Mouse (Mus musculus): ENCODE data around the gene Pitpnc1. TPM values are rescaled to one million over a fixed set of nuclear protein-coding genes. Genes with fewer than 3 reads are reported as not detected.

Pitpnc1 gene
- polyA plus RNA-seq, 1 experiment from 2014 or later: 26.8 TPM

GRCm38 (mm10) chr11:107397326-107397998 is 73.0 kb downstream of the Pitpnc1 start:
- no peaks in the 10 kb centered on the region for H3K9me3 ChIP-seq (ENCODE audit: control insufficient read depth, low read length)
- DNase-seq (ENCODE audit: low spot score) (no peak), ATAC-seq (ENCODE audit: low FRiP score) (no peak)
- H3K9ac ChIP-seq (ENCODE audit: low read depth, low read length): no peak overlapping the region
- H3K4me2 ChIP-seq (replicated peaks; ENCODE audit: low read depth, low read length): no peak overlapping the region
- no peaks in the 10 kb centered on the region for H3K4me1 ChIP-seq (replicated peaks; ENCODE audit: control insufficient read depth, insufficient read depth, low read length)
- H3K27ac ChIP-seq (ENCODE audit: low read depth, low read length): no peak overlapping the region
- H3K36me3 ChIP-seq (ENCODE audit: control insufficient read depth, insufficient read depth, low read length): no peaks in the 10 kb centered on the region
- H3K27me3 ChIP-seq (ENCODE audit: control insufficient read depth, insufficient read depth, low read length): no peaks in the 10 kb centered on the region
- H3K4me3 ChIP-seq (ENCODE audit: low read depth, low read length): no peak overlapping the region
- WGBS: 88% methylated on average over 10 of the region's 10 CpGs

DNA sequence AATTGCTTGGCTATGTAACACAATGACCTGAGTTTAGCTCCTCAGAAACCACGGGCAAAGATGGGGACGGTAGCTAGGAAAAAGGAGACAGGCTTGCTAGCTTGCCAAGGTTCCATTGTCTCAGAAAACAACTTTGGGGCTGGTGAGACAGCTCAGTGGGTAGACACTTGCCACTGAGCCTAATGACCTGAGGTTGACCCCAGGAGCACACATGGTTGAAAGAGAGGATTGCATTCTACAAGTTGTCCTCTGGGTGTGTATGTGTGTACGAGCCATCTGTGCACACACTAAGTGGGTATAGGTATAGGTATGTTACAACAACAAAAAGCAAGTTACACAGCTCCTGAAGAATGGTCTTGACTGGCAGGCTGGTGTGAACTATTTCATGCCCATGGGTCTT is 76.3 kb downstream of the Pitpnc1 start:
- H3K27ac ChIP-seq (ENCODE audit: low read depth, low read length): no peak overlapping the region
- H3K9ac ChIP-seq (ENCODE audit: low read depth, low read length): no peak overlapping the region
- WGBS: 86% methylated on average over 3 of the region's 3 CpGs
- peaks cover 3% of the 10 kb centered on the region; the same call in 1 of the 2 replicates for H3K4me1 ChIP-seq (replicated peaks; ENCODE audit: control insufficient read depth, insufficient read depth, low read length)
- H3K4me3 ChIP-seq (ENCODE audit: low read depth, low read length): no peak overlapping the region
- DNase-seq (ENCODE audit: low spot score): no peak
- no peak overlapping the region for H3K4me2 ChIP-seq (replicated peaks; ENCODE audit: low read depth, low read length)
- H3K36me3 ChIP-seq (ENCODE audit: control insufficient read depth, insufficient read depth, low read length): no peaks in the 10 kb centered on the region; the same call in 1 of the 2 replicates
- no peaks in the 10 kb centered on the region for H3K27me3 ChIP-seq (ENCODE audit: control insufficient read depth, insufficient read depth, low read length)
- no peaks in the 10 kb centered on the region for H3K9me3 ChIP-seq (ENCODE audit: control insufficient read depth, low read length)
- no peak for ATAC-seq (ENCODE audit: low FRiP score)

- WGBS: 85% methylated on average over 12 of the region's 12 CpGs
- no peak overlapping the region for H3K4me2 ChIP-seq (replicated peaks; ENCODE audit: low read depth, low read length)
- H3K27ac ChIP-seq (ENCODE audit: low read depth, low read length): no peak overlapping the region
- no peak overlapping the region for H3K4me3 ChIP-seq (ENCODE audit: low read depth, low read length)
- DNase-seq (ENCODE audit: low spot score): no peak
- ATAC-seq (ENCODE audit: low FRiP score): no peak
- H3K36me3 ChIP-seq (ENCODE audit: control insufficient read depth, insufficient read depth, low read length): no peaks in the 10 kb centered on the region; the same call in 1 of the 2 replicates
- H3K9ac ChIP-seq (ENCODE audit: low read depth, low read length): no peak overlapping the region
- H3K27me3 ChIP-seq (ENCODE audit: control insufficient read depth, insufficient read depth, low read length): no peaks in the 10 kb centered on the region
- peaks cover 3% of the 10 kb centered on the region; the same call in 1 of the 2 replicates for H3K4me1 ChIP-seq (replicated peaks; ENCODE audit: control insufficient read depth, insufficient read depth, low read length)
- no peaks in the 10 kb centered on the region for H3K9me3 ChIP-seq (ENCODE audit: control insufficient read depth, low read length)
Observed at GRCm38 (mm10) chr11:107393828-107394165, 76.7 kb downstream of the Pitpnc1 start.

- Histone ChIP-seq H3K9me3 (ENCODE audit: control insufficient read depth, low read length) (no peaks in the 10 kb centered on the region), H3K9ac (ENCODE audit: low read depth, low read length) (no peak overlapping the region), H3K27me3 (ENCODE audit: control insufficient read depth, insufficient read depth, low read length) (no peaks in the 10 kb centered on the region), H3K4me2 (replicated peaks; ENCODE audit: low read depth, low read length) (no peak overlapping the region), H3K4me3 (ENCODE audit: low read depth, low read length) (no peak overlapping the region), H3K4me1 (replicated peaks; ENCODE audit: control insufficient read depth, insufficient read depth, low read length) (peaks cover 3% of the 10 kb centered on the region; the same call in 1 of the 2 replicates), H3K36me3 (ENCODE audit: control insufficient read depth, insufficient read depth, low read length) (no peaks in the 10 kb centered on the region; the same call in 1 of the 2 replicates), H3K27ac (ENCODE audit: low read depth, low read length) (no peak overlapping the region)
- 90% methylated on average over 7 of the region's 7 CpGs for WGBS
- ATAC-seq (ENCODE audit: low FRiP score): no peak
- no peak for DNase-seq (ENCODE audit: low spot score)
Observed at GRCm38 (mm10) chr11:107393154-107393827, 77.2 kb downstream of the Pitpnc1 start.

DNA sequence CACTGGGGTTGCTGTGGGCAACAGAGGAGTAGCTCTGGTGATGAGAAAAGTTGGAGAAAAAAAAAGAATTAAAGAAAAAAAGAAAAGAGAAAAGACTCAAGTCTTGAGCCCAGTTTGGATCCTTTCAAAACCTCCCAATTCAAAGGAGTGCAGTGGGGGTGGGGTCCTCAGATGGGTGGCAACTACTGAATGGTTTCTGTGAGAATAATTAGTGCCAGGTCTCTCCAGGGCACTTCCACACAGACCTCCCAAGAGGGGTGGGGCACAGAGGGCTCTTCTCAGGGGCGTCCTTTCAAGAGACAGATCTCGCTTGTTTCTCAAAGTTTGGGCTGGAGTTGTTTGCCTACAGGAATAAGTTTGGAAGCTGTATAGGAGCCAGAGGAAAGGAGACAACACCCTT is 80.0 kb downstream of the Pitpnc1 start:
- no peak overlapping the region for H3K4me2 ChIP-seq (replicated peaks; ENCODE audit: low read depth, low read length)
- no peak overlapping the region for H3K4me3 ChIP-seq (ENCODE audit: low read depth, low read length)
- H3K27me3 ChIP-seq (ENCODE audit: control insufficient read depth, insufficient read depth, low read length): no peaks in the 10 kb centered on the region
- peaks cover 3% of the 10 kb centered on the region; the same call in 1 of the 2 replicates for H3K4me1 ChIP-seq (replicated peaks; ENCODE audit: control insufficient read depth, insufficient read depth, low read length)
- WGBS: 23% methylated on average over 2 of the region's 2 CpGs
- no peak overlapping the region for H3K27ac ChIP-seq (ENCODE audit: low read depth, low read length)
- H3K9me3 ChIP-seq (ENCODE audit: control insufficient read depth, low read length): no peaks in the 10 kb centered on the region
- no peak overlapping the region for H3K9ac ChIP-seq (ENCODE audit: low read depth, low read length)
- ATAC-seq (ENCODE audit: low FRiP score) (no peak), DNase-seq (ENCODE audit: low spot score) (no peak)
- H3K36me3 ChIP-seq (ENCODE audit: control insufficient read depth, insufficient read depth, low read length): no peaks in the 10 kb centered on the region; the same call in 1 of the 2 replicates

DNA sequence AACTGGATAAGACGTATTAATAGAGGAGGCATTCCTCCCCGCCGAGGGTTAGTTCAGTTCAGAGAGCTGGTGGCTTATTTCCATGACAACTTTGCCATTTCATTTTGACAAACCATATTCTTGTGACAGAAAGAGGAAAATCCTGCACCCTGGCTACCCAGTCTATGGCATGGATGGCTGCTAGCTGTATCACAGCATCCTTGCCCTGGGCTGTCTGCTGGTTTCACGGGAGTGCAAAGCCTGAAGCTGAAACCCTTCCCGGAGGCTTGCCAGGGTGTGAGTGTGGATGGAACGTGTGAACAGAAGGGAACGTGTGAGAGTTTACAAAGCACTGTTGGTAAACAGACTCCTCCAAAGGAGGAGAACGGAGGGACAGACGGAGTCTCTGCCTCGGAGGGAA is 80.5 kb downstream of the Pitpnc1 start:
- Histone ChIP-seq H3K4me1 (replicated peaks; ENCODE audit: control insufficient read depth, insufficient read depth, low read length) (peaks cover 3% of the 10 kb centered on the region; the same call in 1 of the 2 replicates), H3K9me3 (ENCODE audit: control insufficient read depth, low read length) (no peaks in the 10 kb centered on the region), H3K9ac (ENCODE audit: low read depth, low read length) (no peak overlapping the region), H3K27ac (ENCODE audit: low read depth, low read length) (no peak overlapping the region), H3K4me3 (ENCODE audit: low read depth, low read length) (no peak overlapping the region), H3K36me3 (ENCODE audit: control insufficient read depth, insufficient read depth, low read length) (no peaks in the 10 kb centered on the region; the same call in 1 of the 2 replicates), H3K27me3 (ENCODE audit: control insufficient read depth, insufficient read depth, low read length) (no peaks in the 10 kb centered on the region), H3K4me2 (replicated peaks; ENCODE audit: low read depth, low read length) (no peak overlapping the region)
- WGBS: 68% methylated on average over 10 of the region's 10 CpGs
- DNase-seq (ENCODE audit: low spot score) (no peak), ATAC-seq (ENCODE audit: low FRiP score) (no peak)

DNA sequence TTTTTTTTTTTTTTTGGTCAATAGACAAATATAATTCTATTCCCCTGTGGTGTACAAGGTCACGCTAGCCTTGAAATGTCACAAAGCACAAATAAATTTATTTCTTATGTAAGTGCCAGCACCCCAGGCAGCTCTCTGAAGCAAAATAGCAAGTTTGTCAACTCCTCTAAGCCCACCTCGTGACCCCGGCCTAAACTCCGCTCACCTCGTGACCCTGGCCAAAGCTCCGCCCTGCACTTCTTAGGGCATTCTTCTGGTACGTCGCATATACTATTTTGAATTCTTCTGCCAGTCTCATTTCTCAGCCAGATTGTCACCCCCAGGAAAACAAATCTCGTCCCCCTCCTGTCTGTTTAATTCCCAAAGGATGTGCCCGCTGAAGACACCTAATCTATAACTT is 84.0 kb downstream of the Pitpnc1 start:
- ATAC-seq (ENCODE audit: low FRiP score) (no peak), DNase-seq (ENCODE audit: low spot score) (no peak)
- Histone ChIP-seq H3K4me1 (replicated peaks; ENCODE audit: control insufficient read depth, insufficient read depth, low read length) (peaks cover 3% of the 10 kb centered on the region; the same call in 1 of the 2 replicates), H3K4me3 (ENCODE audit: low read depth, low read length) (no peak overlapping the region), H3K27me3 (ENCODE audit: control insufficient read depth, insufficient read depth, low read length) (no peaks in the 10 kb centered on the region), H3K9me3 (ENCODE audit: control insufficient read depth, low read length) (no peaks in the 10 kb centered on the region), H3K36me3 (ENCODE audit: control insufficient read depth, insufficient read depth, low read length) (no peaks in the 10 kb centered on the region), H3K27ac (ENCODE audit: low read depth, low read length) (no peak overlapping the region), H3K4me2 (replicated peaks; ENCODE audit: low read depth, low read length) (no peak overlapping the region), H3K9ac (ENCODE audit: low read depth, low read length) (no peak overlapping the region)
- 77% methylated on average over 10 of the region's 10 CpGs for WGBS

GRCm38 (mm10) chr11:107385306-107385705 is 85.2 kb downstream of the Pitpnc1 start:
- H3K4me2 ChIP-seq (replicated peaks; ENCODE audit: low read depth, low read length): no peak overlapping the region
- no peaks in the 10 kb centered on the region for H3K27me3 ChIP-seq (ENCODE audit: control insufficient read depth, insufficient read depth, low read length)
- DNase-seq (ENCODE audit: low spot score) (peak; percentile 54), ATAC-seq (ENCODE audit: low FRiP score) (no peak)
- H3K9ac ChIP-seq (ENCODE audit: low read depth, low read length): no peak overlapping the region
- H3K4me1 ChIP-seq (replicated peaks; ENCODE audit: control insufficient read depth, insufficient read depth, low read length): no peaks in the 10 kb centered on the region
- 66% methylated on average over 4 of the region's 4 CpGs for WGBS
- H3K27ac ChIP-seq (ENCODE audit: low read depth, low read length): no peak overlapping the region
- no peaks in the 10 kb centered on the region for H3K36me3 ChIP-seq (ENCODE audit: control insufficient read depth, insufficient read depth, low read length)
- H3K4me3 ChIP-seq (ENCODE audit: low read depth, low read length): no peak overlapping the region
- no peaks in the 10 kb centered on the region for H3K9me3 ChIP-seq (ENCODE audit: control insufficient read depth, low read length)

DNA sequence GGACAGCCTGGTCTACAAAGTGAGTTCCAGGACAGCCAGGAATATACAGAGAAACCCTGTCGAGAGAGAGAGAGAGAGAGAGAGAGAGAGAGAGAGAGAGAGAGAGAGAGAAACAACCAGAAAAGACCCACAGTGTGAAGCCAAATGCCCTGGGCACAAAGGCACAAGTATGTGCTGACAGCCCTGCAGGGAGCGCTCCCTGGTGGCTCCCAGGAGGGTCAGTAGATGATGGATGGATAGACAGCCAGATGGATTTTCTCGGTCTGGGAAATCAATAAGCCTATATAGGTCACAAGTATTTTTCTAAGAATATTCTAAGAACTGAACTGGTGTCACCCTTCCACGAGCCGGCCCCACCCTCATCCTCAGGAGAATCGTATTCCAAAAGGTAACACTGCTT is 86.5 kb downstream of the Pitpnc1 start:
- ATAC-seq (ENCODE audit: low FRiP score): no peak
- 71% methylated on average over 6 of the region's 6 CpGs for WGBS

More for the DNA sequence above, 86.5 kb downstream of the Pitpnc1 start:
- no peak for DNase-seq (ENCODE audit: low spot score)
- Histone ChIP-seq H3K4me2 (replicated peaks; ENCODE audit: low read depth, low read length) (no peak overlapping the region), H3K27me3 (ENCODE audit: control insufficient read depth, insufficient read depth, low read length) (no peaks in the 10 kb centered on the region), H3K4me3 (ENCODE audit: low read depth, low read length) (no peak overlapping the region), H3K9me3 (ENCODE audit: control insufficient read depth, low read length) (no peaks in the 10 kb centered on the region), H3K36me3 (ENCODE audit: control insufficient read depth, insufficient read depth, low read length) (no peaks in the 10 kb centered on the region), H3K27ac (ENCODE audit: low read depth, low read length) (no peak overlapping the region), H3K9ac (ENCODE audit: low read depth, low read length) (no peak overlapping the region), H3K4me1 (replicated peaks; ENCODE audit: control insufficient read depth, insufficient read depth, low read length) (no peaks in the 10 kb centered on the region)

Data from hindbrain, embryonic 11.5 days (tissue).